Mouse (Mus musculus) ZHBTc4 (cell line): ENCODE data around the gene Tedc1.
"Not testable (repeated sequence)": the region's sequence is repeated elsewhere in the genome, so short reads cannot be mapped to it uniquely, and the experiment has no call there.

ENCODE experiments used
- DNase-seq: peaks from one replicate; pipeline ENCODE4 v3.0.0-alpha.2; 2011; ENCODE audit warnings: low read depth, low spot score

Gene Tedc1

GRCm38 (mm10) chr12:113152991-113153525 is 3.2 kb upstream of the Tedc1 start:
- no peak for DNase-seq

- no peak for DNase-seq
These were observed 2.2 kb upstream of the Tedc1 start for GRCm38 (mm10) chr12:113153971-113154370.

- no peak for DNase-seq
These were observed 1.5 kb upstream of the Tedc1 start for GRCm38 (mm10) chr12:113154747-113155075.

GRCm38 (mm10) chr12:113155076-113155771 is 997 bp upstream of the Tedc1 start:
- DNase-seq: no peak

GRCm38 (mm10) chr12:113156540-113156929 is 314 bp downstream of the Tedc1 start:
- DNase-seq: peak; percentile 94

- DNase-seq: no peak
These were observed 781 bp downstream of the Tedc1 start for GRCm38 (mm10) chr12:113157002-113157401.

GRCm38 (mm10) chr12:113157521-113157920 is 1.3 kb downstream of the Tedc1 start:
- no peak for DNase-seq

- DNase-seq: no peak
These were observed 1.8 kb downstream of the Tedc1 start for GRCm38 (mm10) chr12:113157971-113158370.

GRCm38 (mm10) chr12:113163561-113164006 is 7.4 kb downstream of the Tedc1 start:
- no peak for DNase-seq

- DNase-seq: no peak
These were observed 11.9 kb downstream of the Tedc1 start for GRCm38 (mm10) chr12:113168031-113168536.

GRCm38 (mm10) chr12:113176960-113177725 is 20.9 kb downstream of the Tedc1 start:
- DNase-seq: peak; percentile 62

- DNase-seq: no peak
These were observed 24.8 kb downstream of the Tedc1 start for GRCm38 (mm10) chr12:113181020-113181419.

GRCm38 (mm10) chr12:113184945-113185344 is 28.7 kb downstream of the Tedc1 start:
- no peak for DNase-seq

- DNase-seq: peak; percentile 44
These were observed 29.4 kb downstream of the Tedc1 start, which contains the start of gene Tmem121 for GRCm38 (mm10) chr12:113185442-113186291. Gene Tmem121 (plus strand): TSS chr12:113185930.

- DNase-seq: no peak
These were observed 30.2 kb downstream of the Tedc1 start for GRCm38 (mm10) chr12:113186326-113187010.

GRCm38 (mm10) chr12:113187011-113187375 is 30.8 kb downstream of the Tedc1 start:
- no peak for DNase-seq

GRCm38 (mm10) chr12:113187584-113188295 is 31.5 kb downstream of the Tedc1 start:
- DNase-seq: peak; percentile 90

- DNase-seq: peak; percentile 19
These were observed 32.3 kb downstream of the Tedc1 start for GRCm38 (mm10) chr12:113188349-113189055.

GRCm38 (mm10) chr12:113193423-113193822 is 37.2 kb downstream of the Tedc1 start:
- DNase-seq: no peak

- not testable (repeated sequence) for DNase-seq
These were observed 42.9 kb downstream of the Tedc1 start for GRCm38 (mm10) chr12:113199132-113199531.
